Mouse (Mus musculus): ENCODE measurements around the gene Slc25a3. TPM values are rescaled to one million over a fixed set of nuclear protein-coding genes. Genes with fewer than 3 reads are reported as not detected.

Slc25a3 gene
- polyA plus RNA-seq (2017; shearing (Covaris generic)): 345 TPM

GRCm38 (mm10) chr10:91123828-91124822, at the start of gene Slc25a3:
Slc25a3 (minus strand) TSS chr10:91124059.

GRCm38 (mm10) chr10:91082550-91083392, 41.1 kb downstream of the Slc25a3 start, which contains the start of the genes Apaf1 and Ikbip:
Apaf1 (minus strand) TSS chr10:91082770.
Ikbip (plus strand) TSS chr10:91082940.

Other genes starting within 250 kb of the Slc25a3 start
- gene Apaf1, start 41.3 kb downstream of the Slc25a3 start, polyA plus RNA-seq (2017; shearing (Covaris generic)): 40.1 TPM
- 13.5 TPM for gene Ikbip, start 41.1 kb downstream of the Slc25a3 start, polyA plus RNA-seq (2017; shearing (Covaris generic))
- gene Tmpo, start 57.3 kb upstream of the Slc25a3 start, polyA plus RNA-seq (2017; shearing (Covaris generic)): 43.0 TPM